Mouse (Mus musculus) cerebellum, adult 2 months (tissue): ENCODE measurements around the gene Ttll1. TPM values are rescaled to one million over a fixed set of nuclear protein-coding genes. Genes with fewer than 3 reads are reported as not detected.
A peak's percentile ranks its signal among the peaks of the same experiment; 100 is the strongest.

Experiments
- DNase-seq, 2 experiments: peaks; one replicate each; pipeline ENCODE4 v3.0.0; 2021
- H3K27ac ChIP-seq: fragments of 200-500 bp; 2 replicates; pipeline ENCODE4 v1.5.1; 2012; ENCODE audit warnings: low read length, control low read depth, inconsistent platforms; ENCODE audit not compliant: insufficient read depth
- H3K27me3 ChIP-seq: fragments of 200-500 bp; 2 replicates; pipeline ENCODE4 v1.6.1; 2012; ENCODE audit warnings: inconsistent platforms, mild to moderate bottlenecking, low read length, moderate library complexity; ENCODE audit not compliant: control insufficient read depth, insufficient read depth
- H3K4me1 ChIP-seq: fragments of 200-500 bp; 2 replicates; pipeline ENCODE4 v1.6.1; 2011; ENCODE audit warnings: low read length; ENCODE audit not compliant: control insufficient read depth, insufficient read depth
- H3K4me3 ChIP-seq: fragments of 200-500 bp; replicated peaks from 2 replicates; pipeline ENCODE3; 2011; ENCODE audit warnings: mild to moderate bottlenecking, low read depth, low read length, control low read depth; ENCODE audit not compliant: insufficient read depth
- CTCF ChIP-seq: fragments of 200-500 bp; IDR thresholded peaks from 2 replicates; pipeline ENCODE4 v1.5.1; 2011; ENCODE audit warnings: low read depth, mild to moderate bottlenecking, control low read depth, low read length, moderate library complexity, borderline replicate concordance; ENCODE audit not compliant: insufficient read depth
- POLR2A ChIP-seq: fragments of 200-500 bp; IDR thresholded peaks from 2 replicates; pipeline ENCODE4 v1.6.1; 2011; ENCODE audit warnings: low read length, control low read depth, borderline replicate concordance; ENCODE audit not compliant: insufficient read depth
- WGBS: fragments of 180-500 bp; shearing (Covaris S2); methylation state at CpG from one replicate; pipeline ENCODE4 v1.1.7; 2018; 5-methylcytosine and 5-hydroxymethylcytosine counted together
- polyA plus RNA-seq: library from polyadenylated mRNA; depleted of rRNA; stranded (reverse); fragments of >200 nt; gene quantifications from 2 replicates; pipeline ENCODE4 v1.2.3, GENCODE M21; 2012

The Ttll1 gene
- polyA plus RNA-seq, 1 experiment = 36.8 TPM

DNA sequence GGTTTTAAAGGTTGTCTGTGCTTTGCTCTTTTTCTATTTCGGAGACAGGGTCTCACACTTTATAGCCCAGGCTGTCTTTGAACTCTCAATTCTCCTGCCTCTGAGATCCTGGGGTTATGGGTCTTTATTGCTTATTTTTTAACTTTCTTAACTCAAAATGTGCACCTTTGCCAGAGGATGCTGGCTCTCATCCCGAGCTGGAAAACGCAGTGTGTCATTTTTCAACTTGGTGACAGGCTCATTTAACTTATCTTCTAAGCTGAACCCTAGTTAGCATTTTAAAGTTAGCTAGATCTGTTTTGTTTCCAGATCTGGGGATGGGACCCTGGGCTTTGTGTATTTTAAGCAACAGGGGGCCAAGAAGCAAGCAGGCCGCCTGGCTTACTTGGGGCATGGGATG is 18.2 kb upstream of the Ttll1 start:
- no peak for TF ChIP-seq POLR2A
- no peak for TF ChIP-seq CTCF
- DNase-seq = no peak
- 82% methylated on average over 4 of the region's 4 CpGs for WGBS

DNA sequence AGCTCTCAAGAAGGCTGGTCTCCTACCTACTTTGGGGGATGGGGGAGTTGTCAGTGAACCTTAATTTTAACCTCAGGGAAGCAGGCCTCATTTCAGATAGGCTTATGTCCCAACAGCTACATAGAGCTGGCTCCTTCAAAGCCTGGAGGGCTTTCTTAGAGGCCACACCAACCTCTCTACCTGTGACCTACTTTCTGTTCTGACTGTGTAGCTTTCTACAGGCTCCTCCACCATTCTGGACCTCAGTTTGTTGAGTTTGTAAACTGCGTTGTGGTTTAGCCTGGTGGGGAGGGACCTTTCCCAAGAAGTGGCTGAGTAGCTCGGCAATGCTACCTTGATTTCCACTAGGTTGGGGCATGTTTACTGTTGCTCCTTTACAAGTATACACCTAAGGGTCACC is 17.1 kb upstream of the Ttll1 start:
- Histone ChIP-seq H3K4me3 (no peak overlapping the region), H3K27me3 (peaks cover 2% of the 10 kb centered on the region; the same call in 1 of the 2 replicates), H3K27ac (no peak overlapping the region), H3K4me1 (no peaks in the 10 kb centered on the region)
- TF ChIP-seq CTCF = no peak
- no peak for DNase-seq
- 98% methylated on average over 2 of the region's 2 CpGs for WGBS

More for the DNA sequence above, 18.2 kb upstream of the Ttll1 start:
- Histone ChIP-seq H3K27ac (no peak overlapping the region), H3K27me3 (peaks cover 2% of the 10 kb centered on the region; the same call in 1 of the 2 replicates), H3K4me1 (no peaks in the 10 kb centered on the region), H3K4me3 (no peak overlapping the region)

GRCm38 (mm10) chr15:83527092-83527437 is 16.4 kb upstream of the Ttll1 start:
- DNase-seq = no peak
- Histone ChIP-seq H3K4me3 (peak overlapping the region; percentile 44), H3K4me1 (no peaks in the 10 kb centered on the region), H3K27me3 (peaks cover 2% of the 10 kb centered on the region; the same call in 1 of the 2 replicates), H3K27ac (no peak overlapping the region)
- 3% methylated on average over 26 of the region's 26 CpGs for WGBS
- TF ChIP-seq CTCF (no peak), POLR2A (no peak)

DNA sequence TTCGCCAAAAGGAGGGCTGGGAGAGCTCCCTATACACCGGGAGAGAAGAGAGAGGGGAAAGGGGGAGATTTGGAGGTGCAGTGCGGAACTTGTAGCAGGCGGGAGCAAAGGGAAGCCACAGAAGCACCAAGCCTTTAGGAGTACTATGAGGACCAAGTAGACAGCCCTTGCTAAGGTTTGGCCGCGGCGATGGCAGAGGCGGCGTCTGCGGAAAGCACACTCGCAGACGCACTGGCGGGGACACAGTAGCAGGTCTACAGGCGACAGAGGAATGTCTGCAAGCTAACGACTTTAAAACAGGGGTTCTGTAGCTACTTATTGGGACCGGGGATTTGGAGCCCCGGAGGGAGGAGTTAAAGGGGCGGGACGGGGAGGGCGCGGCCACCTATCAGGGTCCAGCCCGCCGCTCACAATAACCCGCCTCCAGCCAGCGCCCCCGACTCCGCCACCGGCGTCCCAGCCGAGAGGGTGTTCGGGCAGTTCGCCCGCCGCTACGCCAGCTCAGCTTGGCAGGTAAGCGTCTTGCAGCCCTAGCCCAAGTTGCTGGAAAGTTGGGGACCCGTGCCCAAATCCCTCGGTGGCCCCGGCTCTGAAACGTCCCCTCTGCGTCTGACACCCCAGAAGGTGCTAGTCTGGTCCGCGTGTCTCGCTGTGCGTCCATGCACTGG is 15.9 kb upstream of the Ttll1 start, which contains the start of gene Bik:
Gene Bik, plus strand, starts transcription at position 439 of the 668 bp plus-strand sequence.
- peaks cover 2% of the 10 kb centered on the region; the same call in 1 of the 2 replicates for H3K27me3 ChIP-seq
- 1% methylated on average over 41 of the region's 45 CpGs for WGBS
- peak in 1 of 2 experiments; percentile 27 for DNase-seq
- peak within 1 kb of the TSS; percentile 44 for H3K4me3 ChIP-seq
- H3K27ac ChIP-seq = no peak within 1 kb of the TSS
- no peaks in the 10 kb centered on the region for H3K4me1 ChIP-seq
- TF ChIP-seq POLR2A (no peak), CTCF (no peak)

GRCm38 (mm10) chr15:83524333-83524729 is 13.6 kb upstream of the Ttll1 start:
- Histone ChIP-seq H3K27me3 (peaks cover 2% of the 10 kb centered on the region; the same call in 1 of the 2 replicates), H3K4me1 (no peaks in the 10 kb centered on the region), H3K4me3 (no peak overlapping the region), H3K27ac (no peak overlapping the region)
- WGBS = 80% methylated on average over 3 of the region's 3 CpGs
- TF ChIP-seq CTCF = no peak
- no peak for TF ChIP-seq POLR2A
- no peak for DNase-seq

GRCm38 (mm10) chr15:83523638-83524332 is 13.1 kb upstream of the Ttll1 start:
- TF ChIP-seq POLR2A (no peak), CTCF (no peak)
- H3K4me1 ChIP-seq = no peaks in the 10 kb centered on the region
- no peak for DNase-seq
- no peak overlapping the region for H3K4me3 ChIP-seq
- H3K27ac ChIP-seq = no peak overlapping the region
- peaks cover 2% of the 10 kb centered on the region; the same call in 1 of the 2 replicates for H3K27me3 ChIP-seq
- 66% methylated on average over 14 of the region's 14 CpGs for WGBS

DNA sequence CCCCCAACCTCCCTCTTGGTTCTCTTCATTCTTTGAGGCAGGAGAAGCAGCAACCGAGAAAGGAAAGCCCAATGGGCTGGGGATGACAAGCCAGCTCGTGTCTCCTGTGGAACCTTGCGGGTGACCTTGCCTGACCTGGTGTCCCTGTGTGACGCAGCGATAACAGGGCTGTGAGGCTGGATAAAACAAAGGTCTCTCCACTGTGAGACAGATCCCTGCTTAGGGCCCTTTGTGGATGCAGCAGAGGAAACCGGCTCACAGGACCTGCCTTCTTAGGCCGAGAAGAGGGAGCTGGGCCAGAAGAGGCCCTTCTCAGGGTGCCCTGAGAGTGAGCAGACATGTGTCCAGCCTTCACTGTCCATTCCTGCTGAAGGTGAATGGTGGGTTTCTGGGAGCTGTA is 12.5 kb upstream of the Ttll1 start:
- Histone ChIP-seq H3K4me1 (no peaks in the 10 kb centered on the region), H3K27me3 (peaks cover 2% of the 10 kb centered on the region; the same call in 1 of the 2 replicates), H3K27ac (no peak overlapping the region), H3K4me3 (no peak overlapping the region)
- no peak for DNase-seq
- 62% methylated on average over 7 of the region's 7 CpGs for WGBS
- TF ChIP-seq POLR2A = no peak
- TF ChIP-seq CTCF = no peak

DNA sequence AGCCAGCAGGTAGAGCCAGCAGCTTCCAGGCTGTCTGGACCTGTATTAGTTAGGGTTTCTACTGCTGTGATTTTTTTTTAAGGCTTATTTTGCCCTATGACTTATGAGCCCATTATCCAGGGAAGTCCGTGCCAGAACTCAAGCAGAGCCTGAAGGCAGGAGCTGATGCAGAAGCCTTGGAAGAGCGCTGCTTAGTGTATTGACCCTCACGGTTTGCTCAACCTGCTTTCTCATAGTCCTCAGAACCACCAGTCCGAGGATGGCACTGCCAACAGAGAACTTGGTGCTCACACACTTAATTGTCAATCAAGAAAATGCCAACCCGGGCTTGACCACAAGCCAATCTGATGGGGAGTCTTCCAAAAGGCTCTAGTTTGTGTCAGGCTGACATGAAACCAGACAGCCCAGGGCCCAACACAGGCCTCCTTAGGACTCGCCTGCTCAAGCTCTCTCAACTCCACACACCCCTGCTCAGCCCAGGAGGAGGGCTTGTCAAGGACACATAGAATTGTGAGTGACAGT is 10.2 kb upstream of the Ttll1 start:
- no peak for DNase-seq
- H3K27ac ChIP-seq = no peak overlapping the region
- no peak overlapping the region for H3K4me3 ChIP-seq
- H3K4me1 ChIP-seq = no peaks in the 10 kb centered on the region
- H3K27me3 ChIP-seq = no peaks in the 10 kb centered on the region; the same call in 1 of the 2 replicates
- TF ChIP-seq CTCF = no peak
- TF ChIP-seq POLR2A = no peak
- 57% methylated on average over 6 of the region's 6 CpGs for WGBS
